Mouse (Mus musculus): ENCODE measurements around the gene Dok5. TPM values are rescaled to one million over a fixed set of nuclear protein-coding genes. Genes with fewer than 3 reads are reported as not detected.

The Dok5 gene
- polyA plus RNA-seq (2014; fragmentation: Nextera tagmentation; extraction: Ambion mirVana) = 6.9 and 7.8 TPM in 2 replicates

DNA sequence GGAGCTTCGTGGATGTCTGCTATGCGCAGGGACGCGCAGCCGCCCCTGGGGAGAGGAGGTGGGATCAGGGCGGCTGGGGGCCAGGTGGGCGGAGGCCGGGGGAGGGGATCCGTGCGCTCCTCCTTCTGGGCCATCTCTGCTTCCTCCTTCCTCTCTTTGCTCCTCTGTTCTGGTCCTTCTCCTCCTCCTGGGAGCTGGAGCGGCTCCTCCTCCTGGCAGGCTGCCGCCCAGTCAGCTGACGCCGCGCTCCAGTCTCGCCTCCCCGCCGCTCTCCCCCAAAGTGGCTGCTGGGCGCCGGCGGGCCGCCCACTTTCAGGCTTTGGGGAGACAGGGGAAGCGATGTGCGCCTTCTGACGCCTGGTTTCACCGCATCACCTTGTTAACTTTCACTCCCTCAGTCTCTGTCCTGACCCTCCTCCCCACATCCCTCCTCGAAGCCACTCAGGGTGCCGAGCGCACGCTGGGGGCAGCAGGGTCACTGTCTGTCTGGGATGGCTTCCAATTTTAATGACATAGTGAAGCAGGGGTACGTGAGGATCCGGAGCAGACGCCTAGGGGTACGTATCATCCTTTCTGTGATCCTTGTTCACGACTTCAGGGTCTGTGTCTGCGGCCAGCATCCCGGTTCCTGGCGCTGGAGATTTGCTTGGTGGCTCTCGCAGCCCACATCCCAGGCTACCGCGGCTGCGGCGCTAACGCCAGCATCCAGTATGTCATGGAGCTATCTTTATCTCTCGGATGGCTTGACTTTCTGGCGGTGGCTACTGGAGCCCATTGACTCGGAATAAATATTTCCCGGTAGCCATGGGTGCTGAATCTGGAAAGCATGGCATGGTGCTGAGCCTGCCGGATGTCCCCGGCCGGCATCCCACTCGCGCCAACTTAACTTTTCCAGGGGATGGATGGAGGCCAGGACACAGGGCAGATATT, at the start of gene Dok5:
Dok5 (plus strand) TSS at position 176 of the 930 bp plus-strand sequence.
- ATAC-seq (replicated peaks; ENCODE audit: insufficient number of reproducible peaks, low FRiP score, low TSS enrichment) = peak; percentile 72
- Histone ChIP-seq H3K4me2 (peak within 1 kb of the TSS; percentile 89), H3K4me1 (ENCODE audit: control insufficient read depth, insufficient read depth, low read length) (peaks cover 15% of the 10 kb centered on the region; the same call in 1 of the 2 replicates), H3K27me3 (ENCODE audit: control insufficient read depth, insufficient read depth, low read length) (peaks cover 5% of the 10 kb centered on the region; the same call in 1 of the 2 replicates), H3K4me3 (ENCODE audit: low read depth, low read length) (peak within 1 kb of the TSS; percentile 58), H3K27ac (ENCODE audit: low read depth, low read length) (0 out of 2 replicates have a peak within 1 kb of the TSS, but pooled peaks have one; percentile 46), H3K9ac (ENCODE audit: low read depth, low read length) (peak within 1 kb of the TSS; percentile 72), H3K9me3 (replicated peaks; ENCODE audit: control insufficient read depth, low read length) (no peaks in the 10 kb centered on the region), H3K36me3 (ENCODE audit: control insufficient read depth, insufficient read depth, low read length) (no peaks in the 10 kb centered on the region)
- 3% methylated on average over 52 of the region's 53 CpGs for WGBS (ENCODE audit: insufficient replicate concordance)

DNA sequence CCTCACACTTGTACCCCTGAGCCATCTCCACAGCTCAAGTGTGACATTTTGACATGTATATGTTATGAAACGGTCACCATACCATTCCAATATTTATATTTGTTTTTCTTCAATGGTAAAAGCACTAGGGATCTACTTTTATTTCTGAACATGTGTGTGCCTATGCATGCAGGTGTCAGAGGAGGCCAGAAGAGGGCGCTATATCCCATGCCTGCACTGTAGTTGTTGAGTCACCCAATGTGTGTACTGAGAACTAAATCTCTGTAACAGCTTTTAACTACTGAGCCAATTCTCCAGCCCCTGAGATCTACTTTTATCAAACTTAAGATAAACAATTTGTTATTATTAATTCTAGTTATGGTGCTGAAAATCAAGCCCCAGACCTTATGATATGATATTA, 48.2 kb upstream of the Dok5 start:
- Histone ChIP-seq H3K27me3 (ENCODE audit: control insufficient read depth, insufficient read depth, low read length) (no peaks in the 10 kb centered on the region), H3K36me3 (ENCODE audit: control insufficient read depth, insufficient read depth, low read length) (no peaks in the 10 kb centered on the region), H3K4me2 (no peak overlapping the region), H3K4me3 (ENCODE audit: low read depth, low read length) (no peak overlapping the region), H3K27ac (ENCODE audit: low read depth, low read length) (no peak overlapping the region), H3K4me1 (ENCODE audit: control insufficient read depth, insufficient read depth, low read length) (no peaks in the 10 kb centered on the region), H3K9me3 (replicated peaks; ENCODE audit: control insufficient read depth, low read length) (no peaks in the 10 kb centered on the region), H3K9ac (ENCODE audit: low read depth, low read length) (no peak overlapping the region)
- 73% methylated on average over 2 of the region's 2 CpGs for WGBS (ENCODE audit: insufficient replicate concordance)
- ATAC-seq (replicated peaks; ENCODE audit: insufficient number of reproducible peaks, low FRiP score, low TSS enrichment) = no peak

DNA sequence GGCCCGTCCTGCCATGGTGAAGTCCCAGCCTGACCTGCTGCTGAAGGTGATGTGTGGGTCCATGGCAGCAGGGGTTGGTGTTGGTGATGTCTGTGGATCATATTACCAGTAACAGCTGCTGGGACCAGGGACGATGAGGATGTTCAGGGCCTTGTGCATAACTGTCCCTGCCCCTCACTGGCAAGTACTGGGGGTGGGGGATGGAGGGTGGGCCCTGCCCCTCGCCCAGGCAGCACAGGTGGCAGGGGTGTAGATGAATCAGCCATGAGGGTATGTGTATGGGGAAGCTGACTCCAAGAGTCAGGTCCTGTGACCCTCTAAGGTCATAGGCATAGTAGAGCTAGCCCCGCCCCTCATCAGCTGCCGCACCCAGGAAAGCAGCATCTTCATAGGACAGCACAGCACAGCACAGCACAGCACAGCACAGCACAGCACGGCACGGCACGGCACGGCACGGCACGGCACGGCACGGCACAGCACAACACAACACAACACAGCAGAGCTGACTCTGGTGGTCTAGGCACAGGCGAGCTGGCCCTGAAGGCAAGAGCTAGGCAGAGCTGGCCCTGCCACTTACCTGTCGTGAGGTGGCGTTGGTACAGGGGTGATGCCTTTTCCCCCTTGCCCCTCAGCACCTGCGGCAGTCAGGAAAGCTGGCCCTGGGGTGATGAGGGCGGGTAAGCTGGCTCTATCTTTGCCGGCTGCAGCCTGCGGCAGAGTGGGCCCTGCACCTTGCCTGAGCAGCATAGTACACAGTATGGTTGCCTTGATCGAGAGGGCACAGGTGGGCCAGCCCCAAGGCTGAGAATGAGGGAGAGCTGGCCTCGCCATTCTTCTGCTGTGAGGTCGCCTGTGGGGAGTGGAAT, 36.3 kb upstream of the Dok5 start:
- no peaks in the 10 kb centered on the region for H3K36me3 ChIP-seq (ENCODE audit: control insufficient read depth, insufficient read depth, low read length)
- no peak overlapping the region for H3K4me3 ChIP-seq (ENCODE audit: low read depth, low read length)
- H3K27ac ChIP-seq (ENCODE audit: low read depth, low read length) = no peak overlapping the region
- WGBS (ENCODE audit: insufficient replicate concordance) = 76% methylated on average over 23 of the region's 23 CpGs
- H3K9me3 ChIP-seq (replicated peaks; ENCODE audit: control insufficient read depth, low read length) = no peaks in the 10 kb centered on the region
- H3K4me2 ChIP-seq = no peak overlapping the region
- H3K9ac ChIP-seq (ENCODE audit: low read depth, low read length) = no peak overlapping the region
- peak; percentile 35; the same call in 1 of the 2 replicates for ATAC-seq (replicated peaks; ENCODE audit: insufficient number of reproducible peaks, low FRiP score, low TSS enrichment)
- no peaks in the 10 kb centered on the region for H3K27me3 ChIP-seq (ENCODE audit: control insufficient read depth, insufficient read depth, low read length)
- no peaks in the 10 kb centered on the region for H3K4me1 ChIP-seq (ENCODE audit: control insufficient read depth, insufficient read depth, low read length)

DNA sequence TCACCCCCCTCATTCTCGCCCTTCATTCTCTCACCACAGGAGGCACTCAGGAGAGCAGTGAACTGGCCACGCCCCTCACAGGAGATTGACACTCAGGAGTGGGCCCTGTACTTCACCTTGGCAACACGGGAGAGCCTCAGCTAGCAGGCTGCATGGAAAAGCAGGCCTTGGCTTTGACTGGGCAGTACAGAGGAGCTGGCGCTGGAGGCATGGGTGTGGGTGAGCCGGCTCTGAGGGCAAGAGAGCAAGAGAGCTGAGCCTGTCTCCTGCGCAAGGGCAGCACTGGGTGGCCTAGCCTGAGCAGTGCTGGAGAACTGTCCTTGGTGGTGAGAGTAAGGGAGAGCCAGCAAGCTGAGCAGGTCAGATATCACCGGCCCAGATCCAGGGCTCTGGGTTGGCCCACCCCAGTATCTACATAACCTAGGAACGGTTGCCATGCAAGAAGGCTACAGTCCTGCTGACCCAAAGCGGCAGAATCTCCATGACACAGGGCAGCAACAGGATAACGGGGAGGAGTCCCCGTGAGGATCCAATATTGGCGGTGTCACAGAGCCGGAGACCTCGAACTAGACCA, 35.6 kb upstream of the Dok5 start:
- no peak overlapping the region for H3K4me3 ChIP-seq (ENCODE audit: low read depth, low read length)
- no peaks in the 10 kb centered on the region for H3K27me3 ChIP-seq (ENCODE audit: control insufficient read depth, insufficient read depth, low read length)
- no peak overlapping the region for H3K9ac ChIP-seq (ENCODE audit: low read depth, low read length)
- 61% methylated on average over 14 of the region's 14 CpGs for WGBS (ENCODE audit: insufficient replicate concordance)
- no peaks in the 10 kb centered on the region for H3K36me3 ChIP-seq (ENCODE audit: control insufficient read depth, insufficient read depth, low read length)
- H3K9me3 ChIP-seq (replicated peaks; ENCODE audit: control insufficient read depth, low read length) = no peaks in the 10 kb centered on the region
- H3K27ac ChIP-seq (ENCODE audit: low read depth, low read length) = no peak overlapping the region
- peak; percentile 61 for ATAC-seq (replicated peaks; ENCODE audit: insufficient number of reproducible peaks, low FRiP score, low TSS enrichment)
- no peaks in the 10 kb centered on the region for H3K4me1 ChIP-seq (ENCODE audit: control insufficient read depth, insufficient read depth, low read length)
- no peak overlapping the region for H3K4me2 ChIP-seq

DNA sequence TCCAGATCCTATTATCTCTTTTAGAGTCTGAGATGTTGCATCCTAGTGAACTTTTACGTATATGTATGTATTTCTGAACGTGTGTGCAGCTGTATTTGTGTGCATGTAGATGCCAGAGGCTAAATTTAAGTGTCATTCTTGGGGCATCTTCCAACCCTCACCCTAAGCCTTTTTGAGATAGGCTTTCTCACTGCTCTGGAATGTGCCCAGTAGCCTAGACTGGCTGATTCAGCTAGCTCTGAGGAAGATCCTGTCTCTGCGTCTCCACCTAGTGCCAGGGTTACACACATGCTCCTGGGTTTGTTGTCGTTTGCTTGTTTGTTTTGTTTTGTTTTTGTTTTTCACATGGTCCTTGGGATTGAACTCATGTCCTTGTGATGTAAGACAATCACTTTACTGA, 31.1 kb upstream of the Dok5 start:
- no peaks in the 10 kb centered on the region for H3K4me1 ChIP-seq (ENCODE audit: control insufficient read depth, insufficient read depth, low read length)
- no peaks in the 10 kb centered on the region for H3K36me3 ChIP-seq (ENCODE audit: control insufficient read depth, insufficient read depth, low read length)
- H3K27me3 ChIP-seq (ENCODE audit: control insufficient read depth, insufficient read depth, low read length) = no peaks in the 10 kb centered on the region
- H3K4me3 ChIP-seq (ENCODE audit: low read depth, low read length) = no peak overlapping the region
- no peak overlapping the region for H3K27ac ChIP-seq (ENCODE audit: low read depth, low read length)
- ATAC-seq (replicated peaks; ENCODE audit: insufficient number of reproducible peaks, low FRiP score, low TSS enrichment) = no peak
- 76% methylated on average over 4 of the region's 4 CpGs for WGBS (ENCODE audit: insufficient replicate concordance)
- H3K9ac ChIP-seq (ENCODE audit: low read depth, low read length) = no peak overlapping the region
- H3K9me3 ChIP-seq (replicated peaks; ENCODE audit: control insufficient read depth, low read length) = no peaks in the 10 kb centered on the region
- H3K4me2 ChIP-seq = no peak overlapping the region

DNA sequence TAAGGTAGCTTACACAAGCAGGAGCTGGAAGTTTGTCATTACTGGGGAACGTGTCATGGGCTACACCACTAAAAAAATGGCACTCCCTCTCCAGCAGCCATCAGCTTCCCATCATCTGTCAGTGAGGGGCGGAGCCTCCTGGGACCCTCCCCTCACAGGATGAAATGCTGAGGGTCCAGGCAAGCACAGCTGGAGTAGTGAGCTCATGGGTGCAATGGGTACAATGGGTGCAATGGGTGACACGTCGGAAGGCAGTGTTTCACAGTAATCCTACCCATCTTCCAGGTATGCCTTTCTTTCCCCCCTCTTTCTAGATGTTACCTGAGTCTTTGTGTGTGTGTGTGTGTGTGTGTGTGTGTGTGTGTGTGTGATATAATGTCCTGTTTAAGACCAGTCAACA, 25.1 kb upstream of the Dok5 start:
- H3K9me3 ChIP-seq (replicated peaks; ENCODE audit: control insufficient read depth, low read length) = no peaks in the 10 kb centered on the region; the same call in 1 of the 2 replicates
- ATAC-seq (replicated peaks; ENCODE audit: insufficient number of reproducible peaks, low FRiP score, low TSS enrichment) = no peak
- WGBS (ENCODE audit: insufficient replicate concordance) = 83% methylated on average over 4 of the region's 4 CpGs

DNA sequence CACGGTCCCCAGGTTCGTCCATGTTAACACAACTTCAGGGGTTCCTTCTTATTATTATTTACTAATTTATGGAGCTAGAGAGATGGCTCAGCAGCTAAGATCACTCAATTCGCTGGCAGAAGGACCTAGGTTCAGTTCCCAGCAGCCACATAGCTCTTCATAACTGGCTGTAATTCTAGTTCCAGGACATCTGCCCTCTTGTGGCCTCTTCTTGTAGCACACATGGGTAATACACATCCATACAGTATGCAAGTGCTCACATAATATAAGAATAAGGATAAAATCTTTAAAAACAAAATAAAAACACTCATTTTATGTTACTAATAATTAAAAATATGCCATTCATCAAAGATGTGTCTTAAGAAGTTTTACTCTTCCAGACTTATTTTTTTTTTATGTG, 23.9 kb upstream of the Dok5 start:
- H3K4me3 ChIP-seq (ENCODE audit: low read depth, low read length) = no peak overlapping the region
- H3K9me3 ChIP-seq (replicated peaks; ENCODE audit: control insufficient read depth, low read length) = no peaks in the 10 kb centered on the region; the same call in 1 of the 2 replicates
- 73% methylated on average over 3 of the region's 3 CpGs for WGBS (ENCODE audit: insufficient replicate concordance)
- no peak overlapping the region for H3K9ac ChIP-seq (ENCODE audit: low read depth, low read length)
- H3K36me3 ChIP-seq (ENCODE audit: control insufficient read depth, insufficient read depth, low read length) = no peaks in the 10 kb centered on the region
- H3K4me2 ChIP-seq = no peak overlapping the region
- no peak for ATAC-seq (replicated peaks; ENCODE audit: insufficient number of reproducible peaks, low FRiP score, low TSS enrichment)
- H3K27me3 ChIP-seq (ENCODE audit: control insufficient read depth, insufficient read depth, low read length) = no peaks in the 10 kb centered on the region
- H3K27ac ChIP-seq (ENCODE audit: low read depth, low read length) = no peak overlapping the region
- no peaks in the 10 kb centered on the region for H3K4me1 ChIP-seq (ENCODE audit: control insufficient read depth, insufficient read depth, low read length)

More for the DNA sequence above, 25.1 kb upstream of the Dok5 start:
- H3K36me3 ChIP-seq (ENCODE audit: control insufficient read depth, insufficient read depth, low read length) = no peaks in the 10 kb centered on the region
- no peaks in the 10 kb centered on the region for H3K27me3 ChIP-seq (ENCODE audit: control insufficient read depth, insufficient read depth, low read length)
- no peak overlapping the region for H3K4me3 ChIP-seq (ENCODE audit: low read depth, low read length)
- H3K4me2 ChIP-seq = no peak overlapping the region
- H3K4me1 ChIP-seq (ENCODE audit: control insufficient read depth, insufficient read depth, low read length) = no peaks in the 10 kb centered on the region
- H3K27ac ChIP-seq (ENCODE audit: low read depth, low read length) = no peak overlapping the region
- no peak overlapping the region for H3K9ac ChIP-seq (ENCODE audit: low read depth, low read length)

DNA sequence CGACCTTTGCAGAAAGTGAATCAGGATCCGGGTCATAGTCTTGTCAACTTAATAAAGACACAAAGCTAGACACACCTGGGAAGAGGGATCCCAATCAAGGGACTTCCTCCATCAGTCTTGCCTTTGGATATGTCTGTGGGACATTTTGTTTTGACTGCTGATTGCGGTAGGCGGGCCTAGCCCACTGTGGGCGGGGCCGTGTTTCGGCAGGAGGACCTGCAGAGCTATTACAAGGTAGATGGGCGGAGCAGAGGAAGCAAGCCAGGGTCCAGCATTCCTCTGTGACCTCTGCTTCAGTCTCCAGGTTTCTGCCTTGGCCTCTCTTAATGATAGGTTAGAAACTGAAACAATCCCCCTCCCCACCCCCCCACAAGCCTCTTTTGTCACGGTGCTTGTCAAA, 22.7 kb upstream of the Dok5 start:
- Histone ChIP-seq H3K4me1 (ENCODE audit: control insufficient read depth, insufficient read depth, low read length) (no peaks in the 10 kb centered on the region), H3K27me3 (ENCODE audit: control insufficient read depth, insufficient read depth, low read length) (no peaks in the 10 kb centered on the region), H3K4me2 (no peak overlapping the region), H3K9ac (ENCODE audit: low read depth, low read length) (no peak overlapping the region), H3K4me3 (ENCODE audit: low read depth, low read length) (no peak overlapping the region), H3K36me3 (ENCODE audit: control insufficient read depth, insufficient read depth, low read length) (no peaks in the 10 kb centered on the region), H3K9me3 (replicated peaks; ENCODE audit: control insufficient read depth, low read length) (no peaks in the 10 kb centered on the region; the same call in 1 of the 2 replicates), H3K27ac (ENCODE audit: low read depth, low read length) (no peak overlapping the region)
- no peak for ATAC-seq (replicated peaks; ENCODE audit: insufficient number of reproducible peaks, low FRiP score, low TSS enrichment)
- WGBS (ENCODE audit: insufficient replicate concordance) = 69% methylated on average over 9 of the region's 9 CpGs

Data from heart, embryonic 11.5 days (tissue).